In the genomic region with DNA sequence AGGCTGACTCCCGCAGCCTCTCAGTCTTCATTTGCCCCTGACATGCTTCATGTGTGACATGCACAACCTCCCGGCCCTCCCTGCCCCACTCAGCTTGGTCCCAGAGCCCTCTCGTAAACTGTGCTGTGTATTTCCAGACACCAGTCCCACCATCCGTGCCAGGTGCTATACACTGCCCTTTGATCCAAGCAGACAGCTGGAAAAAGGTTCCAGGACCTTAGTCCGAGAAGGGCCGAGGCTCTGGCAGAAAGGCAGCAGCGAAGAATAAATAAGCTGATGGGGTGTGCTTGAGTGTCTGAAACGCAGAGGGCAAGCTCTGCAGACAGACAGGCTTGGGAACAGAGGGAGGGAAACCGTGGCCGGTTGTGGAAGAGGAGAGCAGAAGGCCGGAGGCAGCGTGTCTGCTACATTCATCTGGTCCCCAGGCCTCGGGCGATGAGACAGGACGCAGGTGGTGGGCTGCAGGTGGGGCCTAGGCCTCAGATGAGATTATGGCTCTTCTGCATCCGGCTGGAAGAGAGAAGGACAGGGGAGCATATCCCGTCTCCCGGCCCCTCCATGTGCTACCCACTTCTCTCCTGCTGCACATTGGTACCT, we compare ENCODE assay signal across 15 mouse cellular contexts. TPM values are rescaled to one million over a fixed set of nuclear protein-coding genes. Genes with fewer than 3 reads are reported as not detected.
DNase-seq lines count a peak whose midpoint lies in the region; ATAC-seq and TF ChIP-seq lines count a peak whose summit lies in the region.
"Had no signal": no experiment of that assay in that cellular context is flagged by ENCODE, and none has a peak within 500 bp of the region (broad histone marks: within the 10 kb centered on the region; RNA-seq: fewer than 3 reads in every experiment).

No protein-coding gene starts in this region.

- peak; percentile 54 for DNase-seq in kidney, adult 2 months
- DNase-seq in embryonic facial prominence, embryonic 14.5 days (ENCODE audit: low spot score): no peak
- DNase-seq in liver, postnatal 0 days: no peak
- no peak for DNase-seq in urinary bladder, postnatal 36 days (ENCODE audit: low spot score in 2 of 2)
- DNase-seq: adrenal gland, postnatal 25 days; gastrocnemius, adult 2 months had no signal

- no peak for TF ChIP-seq CTCF in kidney, adult 2 months (conservative IDR thresholded peaks at IDR 0.05; ENCODE audit: insufficient read depth, insufficient read length, low read depth, low read length)
- TF ChIP-seq CTCF in liver, postnatal 0 days (IDR thresholded peaks at IDR 0.05; ENCODE audit: low read depth): no peak

- no peak for ATAC-seq in kidney, embryonic 16.5 days (ENCODE audit: low FRiP score, low TSS enrichment)
- ATAC-seq in embryonic facial prominence, embryonic 14.5 days (ENCODE audit: low read depth): no peak
- no peak for ATAC-seq in hindbrain, embryonic 13.5 days (ENCODE audit: low FRiP score)
- ATAC-seq in midbrain, embryonic 15.5 days (replicated peaks): no peak
- ATAC-seq in liver, postnatal 0 days: no peak
- ATAC-seq: inflammation-experienced regulatory T-cells, adult 6 months; lung, postnatal 0 days had no signal

- no peaks in the 10 kb centered on the region for H3K9me3 ChIP-seq in kidney, embryonic 16.5 days (ENCODE audit: low read length)
- no peaks in the 10 kb centered on the region for H3K9me3 ChIP-seq in embryonic facial prominence, embryonic 14.5 days (ENCODE audit: control insufficient read depth, low read length)
- H3K9me3 ChIP-seq in hindbrain, embryonic 13.5 days: no peaks in the 10 kb centered on the region
- no peaks in the 10 kb centered on the region for H3K9me3 ChIP-seq in midbrain, embryonic 15.5 days
- H3K9me3 ChIP-seq in liver, postnatal 0 days (ENCODE audit: low read length): no peaks in the 10 kb centered on the region
- H3K9me3 ChIP-seq: limb, embryonic 15.5 days; midbrain, embryonic 12.5 days had no signal

- TF ChIP-seq POLR2A in kidney, adult 2 months (IDR thresholded peaks at IDR 0.05; ENCODE audit: low read depth, low read length): no peak

- no peak for TF ChIP-seq EP300 in liver, postnatal 0 days (IDR thresholded peaks at IDR 0.05; ENCODE audit: low read depth)

- no peaks in the 10 kb centered on the region for H3K36me3 ChIP-seq in kidney, adult 2 months (ENCODE audit: control insufficient read depth, insufficient read depth, low read length)
- H3K36me3 ChIP-seq in kidney, embryonic 16.5 days (ENCODE audit: insufficient read depth, low read length): no peaks in the 10 kb centered on the region
- no peaks in the 10 kb centered on the region for H3K36me3 ChIP-seq in embryonic facial prominence, embryonic 14.5 days (ENCODE audit: control insufficient read depth, insufficient read depth, low read length)
- H3K36me3 ChIP-seq in hindbrain, embryonic 13.5 days: peaks cover 5% of the 10 kb centered on the region
- no peaks in the 10 kb centered on the region for H3K36me3 ChIP-seq in midbrain, embryonic 15.5 days (replicated peaks)
- no peaks in the 10 kb centered on the region for H3K36me3 ChIP-seq in liver, postnatal 0 days (replicated peaks; ENCODE audit: insufficient read depth, low read length)
- H3K36me3 ChIP-seq: limb, embryonic 15.5 days; midbrain, embryonic 12.5 days had no signal

- 68% methylated on average over 18 of the region's 18 CpGs for WGBS in kidney, adult 2 months
- 51% methylated on average over 18 of the region's 18 CpGs for WGBS in kidney, embryonic 16.5 days
- 50% methylated on average over 15 of the region's 18 CpGs for WGBS in embryonic facial prominence, embryonic 14.5 days
- 41% methylated on average over 18 of the region's 18 CpGs for WGBS in hindbrain, embryonic 13.5 days
- 52% methylated on average over 18 of the region's 18 CpGs for WGBS in midbrain, embryonic 15.5 days
- 72% methylated on average over 17 of the region's 18 CpGs for WGBS in liver, postnatal 0 days (ENCODE audit: insufficient replicate concordance)

- no peaks in the 10 kb centered on the region for H3K4me1 ChIP-seq in kidney, adult 2 months (ENCODE audit: control insufficient read depth, insufficient read depth, low read length)
- peaks cover 25% of the 10 kb centered on the region for H3K4me1 ChIP-seq in kidney, embryonic 16.5 days (ENCODE audit: insufficient read depth, low read length)
- H3K4me1 ChIP-seq in embryonic facial prominence, embryonic 14.5 days (ENCODE audit: control insufficient read depth, insufficient read depth, low read length): peaks cover 7% of the 10 kb centered on the region
- peaks cover 56% of the 10 kb centered on the region for H3K4me1 ChIP-seq in hindbrain, embryonic 13.5 days (replicated peaks)
- peaks cover 47% of the 10 kb centered on the region for H3K4me1 ChIP-seq in midbrain, embryonic 15.5 days
- peaks cover 9% of the 10 kb centered on the region for H3K4me1 ChIP-seq in liver, postnatal 0 days (ENCODE audit: insufficient read depth)

- H3K4me2 ChIP-seq in kidney, embryonic 16.5 days (replicated peaks; ENCODE audit: low read depth, low read length): no peak overlapping the region
- no peak overlapping the region for H3K4me2 ChIP-seq in embryonic facial prominence, embryonic 14.5 days (ENCODE audit: low read depth, low read length)
- H3K4me2 ChIP-seq in hindbrain, embryonic 13.5 days: no peak overlapping the region
- no peak overlapping the region for H3K4me2 ChIP-seq in midbrain, embryonic 15.5 days
- H3K4me2 ChIP-seq in liver, postnatal 0 days (ENCODE audit: low read depth, low read length): no peak overlapping the region
- H3K4me2 ChIP-seq: heart, embryonic 11.5 days; limb, embryonic 15.5 days; midbrain, embryonic 12.5 days had no signal

- H3K27ac ChIP-seq in kidney, adult 2 months (ENCODE audit: insufficient read depth, low read depth, low read length): no peak overlapping the region
- H3K27ac ChIP-seq in kidney, embryonic 16.5 days (ENCODE audit: low read length): no peak overlapping the region
- no peak overlapping the region for H3K27ac ChIP-seq in embryonic facial prominence, embryonic 14.5 days (replicated peaks; ENCODE audit: low read depth, low read length)
- H3K27ac ChIP-seq in hindbrain, embryonic 13.5 days: peak overlapping the region; percentile 70
- peak overlapping the region; percentile 97 for H3K27ac ChIP-seq in midbrain, embryonic 15.5 days
- no peak overlapping the region for H3K27ac ChIP-seq in liver, postnatal 0 days (ENCODE audit: low read depth)
- H3K27ac ChIP-seq: gastrocnemius, adult 2 months; limb, embryonic 15.5 days; midbrain, embryonic 12.5 days had no signal

- H3K27me3 ChIP-seq in kidney, adult 2 months (replicated peaks; ENCODE audit: control insufficient read depth, insufficient read depth, low read length): no peaks in the 10 kb centered on the region
- peaks cover 8% of the 10 kb centered on the region; the same call in 1 of the 2 replicates for H3K27me3 ChIP-seq in kidney, embryonic 16.5 days (ENCODE audit: insufficient read depth, low read length)
- H3K27me3 ChIP-seq in embryonic facial prominence, embryonic 14.5 days (replicated peaks; ENCODE audit: control insufficient read depth, insufficient read depth, low read length): no peaks in the 10 kb centered on the region
- H3K27me3 ChIP-seq in hindbrain, embryonic 13.5 days: peaks cover 4% of the 10 kb centered on the region; the same call in 1 of the 2 replicates
- H3K27me3 ChIP-seq in midbrain, embryonic 15.5 days (replicated peaks): no peaks in the 10 kb centered on the region
- H3K27me3 ChIP-seq in liver, postnatal 0 days (ENCODE audit: insufficient read depth, low read length): peaks cover 43% of the 10 kb centered on the region
- H3K27me3 ChIP-seq: limb, embryonic 15.5 days had no signal

- H3K4me3 ChIP-seq in kidney, adult 2 months (ENCODE audit: insufficient read depth, low read depth, low read length): no peak overlapping the region
- no peak overlapping the region for H3K4me3 ChIP-seq in kidney, embryonic 16.5 days (ENCODE audit: low read length)
- H3K4me3 ChIP-seq in embryonic facial prominence, embryonic 14.5 days (ENCODE audit: low read depth, low read length): no peak overlapping the region
- no peak overlapping the region for H3K4me3 ChIP-seq in hindbrain, embryonic 13.5 days
- H3K4me3 ChIP-seq in midbrain, embryonic 15.5 days: no peak overlapping the region
- no peak overlapping the region for H3K4me3 ChIP-seq in liver, postnatal 0 days (ENCODE audit: low read depth, low read length)
- H3K4me3 ChIP-seq: gastrocnemius, adult 2 months; limb, embryonic 15.5 days; midbrain, embryonic 12.5 days had no signal

- H3K9ac ChIP-seq in kidney, embryonic 16.5 days (replicated peaks; ENCODE audit: low read length): no peak overlapping the region
- H3K9ac ChIP-seq in embryonic facial prominence, embryonic 14.5 days (ENCODE audit: low read depth, low read length): peak overlapping the region; percentile 25; the same call in 1 of the 2 replicates
- peak overlapping the region; percentile 51 for H3K9ac ChIP-seq in hindbrain, embryonic 13.5 days
- H3K9ac ChIP-seq in midbrain, embryonic 15.5 days: no peak overlapping the region; the same call in 1 of the 2 replicates
- no peak overlapping the region for H3K9ac ChIP-seq in liver, postnatal 0 days (replicated peaks)
- H3K9ac ChIP-seq: limb, embryonic 15.5 days; midbrain, embryonic 12.5 days had no signal

RNA-seq across cellular contexts. Expression of gene Gpr162, which starts 2.1 kb away (rescaled TPM):
- polyA plus RNA-seq in kidney, adult 2 months (2012; rRNA removed): 4.0 and 5.6 TPM in 2 replicates
- polyA plus RNA-seq in kidney, embryonic 16.5 days (2015; fragmentation: Nextera tagmentation; extraction: Ambion mirVana): 1.1 and 1.4 TPM in 2 replicates
- 0.95 and 1.5 TPM in 2 replicates for polyA plus RNA-seq in embryonic facial prominence, embryonic 14.5 days (2014; fragmentation: Nextera tagmentation; extraction: Ambion mirVana)
- polyA plus RNA-seq in hindbrain, embryonic 13.5 days (2015; fragmentation: Nextera tagmentation; extraction: Ambion mirVana): 21.3 and 22.5 TPM in 2 replicates
- polyA plus RNA-seq in midbrain, embryonic 15.5 days (2015; fragmentation: Nextera tagmentation; extraction: Ambion mirVana): 41.0 and 42.0 TPM in 2 replicates
- 0.04 and 0.08 TPM in 2 replicates for polyA plus RNA-seq in liver, postnatal 0 days (2015; fragmentation: Nextera tagmentation; extraction: Ambion mirVana)

RNA-seq across cellular contexts. Expression of gene P3h3, which starts 8.3 kb away (rescaled TPM):
- 15.8 and 19.1 TPM in 2 replicates for polyA plus RNA-seq in kidney, adult 2 months (2012; rRNA removed)
- 10.4 and 19.3 TPM in 2 replicates for polyA plus RNA-seq in kidney, embryonic 16.5 days (2015; fragmentation: Nextera tagmentation; extraction: Ambion mirVana)
- polyA plus RNA-seq in embryonic facial prominence, embryonic 14.5 days (2014; fragmentation: Nextera tagmentation; extraction: Ambion mirVana): 49.5 and 57.0 TPM in 2 replicates
- 16.4 and 19.1 TPM in 2 replicates for polyA plus RNA-seq in hindbrain, embryonic 13.5 days (2015; fragmentation: Nextera tagmentation; extraction: Ambion mirVana)
- 16.1 and 18.1 TPM in 2 replicates for polyA plus RNA-seq in midbrain, embryonic 15.5 days (2015; fragmentation: Nextera tagmentation; extraction: Ambion mirVana)
- 0.80 and 0.88 TPM in 2 replicates for polyA plus RNA-seq in liver, postnatal 0 days (2015; fragmentation: Nextera tagmentation; extraction: Ambion mirVana)

RNA-seq across cellular contexts. Expression of gene Cd4, which starts 22.2 kb away (rescaled TPM):
- polyA plus RNA-seq in kidney, adult 2 months (2012; rRNA removed): 0.57 and 4.3 TPM in 2 replicates
- 0.10 and 0.28 TPM in 2 replicates for polyA plus RNA-seq in kidney, embryonic 16.5 days (2015; fragmentation: Nextera tagmentation; extraction: Ambion mirVana)
- polyA plus RNA-seq in embryonic facial prominence, embryonic 14.5 days (2014; fragmentation: Nextera tagmentation; extraction: Ambion mirVana): 0.07 and 0.25 TPM in 2 replicates
- 0.14 and 0.19 TPM in 2 replicates for polyA plus RNA-seq in hindbrain, embryonic 13.5 days (2015; fragmentation: Nextera tagmentation; extraction: Ambion mirVana)
- 0.21 and 0.33 TPM in 2 replicates for polyA plus RNA-seq in midbrain, embryonic 15.5 days (2015; fragmentation: Nextera tagmentation; extraction: Ambion mirVana)
- polyA plus RNA-seq in liver, postnatal 0 days (2015; fragmentation: Nextera tagmentation; extraction: Ambion mirVana): 0.14 and 0.24 TPM in 2 replicates
- polyA plus RNA-seq: heart, embryonic 11.5 days; midbrain, embryonic 12.5 days had no signal

RNA-seq across cellular contexts. Expression of gene Gnb3, which starts 25.8 kb away (rescaled TPM):
- polyA plus RNA-seq in kidney, adult 2 months (2012; rRNA removed): 0.16 and 0.41 TPM in 2 replicates
- polyA plus RNA-seq in kidney, embryonic 16.5 days (2015; fragmentation: Nextera tagmentation; extraction: Ambion mirVana): 1.7 and 1.8 TPM in 2 replicates
- 2.9 and 3.5 TPM in 2 replicates for polyA plus RNA-seq in embryonic facial prominence, embryonic 14.5 days (2014; fragmentation: Nextera tagmentation; extraction: Ambion mirVana)
- 0.78 and 1.3 TPM in 2 replicates for polyA plus RNA-seq in hindbrain, embryonic 13.5 days (2015; fragmentation: Nextera tagmentation; extraction: Ambion mirVana)
- 2.6 and 2.8 TPM in 2 replicates for polyA plus RNA-seq in midbrain, embryonic 15.5 days (2015; fragmentation: Nextera tagmentation; extraction: Ambion mirVana)
- polyA plus RNA-seq in liver, postnatal 0 days (2015; fragmentation: Nextera tagmentation; extraction: Ambion mirVana): 0.19 TPM in 1 of 2 replicates, not detected in the other
- polyA plus RNA-seq: testis, adult 2 months had no signal

RNA-seq across cellular contexts. Expression of gene Cdca3, which starts 36.5 kb away (rescaled TPM):
- polyA plus RNA-seq in kidney, adult 2 months (2012; rRNA removed): 4.2 and 4.3 TPM in 2 replicates
- 187 and 193 TPM in 2 replicates for polyA plus RNA-seq in kidney, embryonic 16.5 days (2015; fragmentation: Nextera tagmentation; extraction: Ambion mirVana)
- 107 and 131 TPM in 2 replicates for polyA plus RNA-seq in embryonic facial prominence, embryonic 14.5 days (2014; fragmentation: Nextera tagmentation; extraction: Ambion mirVana)
- 42.6 and 51.2 TPM in 2 replicates for polyA plus RNA-seq in hindbrain, embryonic 13.5 days (2015; fragmentation: Nextera tagmentation; extraction: Ambion mirVana)
- polyA plus RNA-seq in midbrain, embryonic 15.5 days (2015; fragmentation: Nextera tagmentation; extraction: Ambion mirVana): 23.2 and 32.9 TPM in 2 replicates
- polyA plus RNA-seq in liver, postnatal 0 days (2015; fragmentation: Nextera tagmentation; extraction: Ambion mirVana): 96.4 and 98.3 TPM in 2 replicates

Comparison
In these comparisons a context has a peak if more than half of its experiments do, and no peak if none do; other contexts are left out.
1. H3K27ac ChIP-seq: peak in hindbrain, embryonic 13.5 days (single experiment) and midbrain, embryonic 15.5 days (single experiment); none in kidney, adult 2 months (single experiment), kidney, embryonic 16.5 days (single experiment), embryonic facial prominence, embryonic 14.5 days (single experiment) and liver, postnatal 0 days (single experiment).
2. H3K9ac ChIP-seq: peak in embryonic facial prominence, embryonic 14.5 days (single experiment) and hindbrain, embryonic 13.5 days (single experiment); none in kidney, embryonic 16.5 days (single experiment), midbrain, embryonic 15.5 days (single experiment) and liver, postnatal 0 days (single experiment).